In the genomic region with DNA sequence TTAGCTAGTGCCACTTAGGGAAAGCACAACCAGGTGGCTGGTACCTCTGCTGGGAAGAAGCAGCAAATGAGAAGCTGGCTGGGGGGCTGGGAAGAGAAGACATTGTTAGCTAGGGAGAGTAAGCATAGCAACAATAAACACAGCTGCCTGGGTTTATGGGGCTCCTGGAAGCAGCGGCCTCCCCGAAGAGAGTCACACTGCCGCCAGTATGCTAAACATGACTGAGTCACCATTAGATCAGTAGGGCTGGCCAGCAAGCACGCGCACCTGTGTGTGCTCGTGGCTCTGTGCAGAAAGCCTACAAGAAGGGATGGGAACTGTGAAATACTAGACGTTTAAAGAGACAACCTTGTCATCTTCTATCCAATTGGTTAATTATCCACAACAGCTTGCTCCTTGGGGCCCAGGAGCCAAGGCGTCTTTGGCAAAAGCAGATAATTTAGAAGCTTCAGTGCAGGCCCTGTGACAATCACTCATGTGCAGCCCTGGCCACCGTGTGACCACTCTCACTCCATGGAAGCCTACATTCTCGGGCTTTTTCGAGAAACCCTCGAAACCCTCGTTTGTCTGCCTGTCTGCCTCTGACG, we compare ENCODE assay signal across 10 mouse cellular contexts. TPM values are rescaled to one million over a fixed set of nuclear protein-coding genes. Genes with fewer than 3 reads are reported as not detected.
DNase-seq lines count a peak whose midpoint lies in the region; ATAC-seq and TF ChIP-seq lines count a peak whose summit lies in the region.
"Had no signal": no experiment of that assay in that cellular context is flagged by ENCODE, and none has a peak within 500 bp of the region (broad histone marks: within the 10 kb centered on the region; RNA-seq: fewer than 3 reads in every experiment).

No protein-coding gene starts in this region.

- no peaks in the 10 kb centered on the region for H3K79me2 ChIP-seq in CH12.LX (replicated peaks; ENCODE audit: control insufficient read depth, extremely low read depth, insufficient read depth, poor library complexity, severe bottlenecking)

- TF ChIP-seq POLR2A in kidney, adult 2 months (IDR thresholded peaks at IDR 0.05; ENCODE audit: low read depth, low read length): no peak
- no peak for TF ChIP-seq POLR2A in CH12.LX (IDR thresholded peaks at IDR 0.05; ENCODE audit: low read depth, low read length)
- TF ChIP-seq POLR2A in bone marrow macrophage, adult 2 months (IDR thresholded peaks at IDR 0.05; ENCODE audit: borderline replicate concordance, low read depth, low read length): no peak

- ATAC-seq in kidney, embryonic 14.5 days (ENCODE audit: low FRiP score, low TSS enrichment): no peak
- ATAC-seq in erythroid progenitor cell, adult 5-6 weeks (replicated peaks; ENCODE audit: low FRiP score, poor library complexity, severe bottlenecking): no peak

- H3K4me2 ChIP-seq in kidney, embryonic 14.5 days (replicated peaks; ENCODE audit: low read depth, low read length): no peak overlapping the region
- no peak overlapping the region for H3K4me2 ChIP-seq in CH12.LX (ENCODE audit: insufficient read depth, low read depth, poor library complexity, severe bottlenecking)
- H3K4me2 ChIP-seq: neural tube, embryonic 12.5 days had no signal

- no peak for TF ChIP-seq EP300 in CH12.LX (IDR thresholded peaks at IDR 0.05; ENCODE audit: low read length)

- WGBS in kidney, adult 2 months: 42% methylated on average over 14 of the region's 14 CpGs
- 23% methylated on average over 14 of the region's 14 CpGs for WGBS in kidney, embryonic 14.5 days

- H3K27me3 ChIP-seq in kidney, adult 2 months (replicated peaks; ENCODE audit: control insufficient read depth, insufficient read depth, low read length): no peaks in the 10 kb centered on the region
- no peaks in the 10 kb centered on the region for H3K27me3 ChIP-seq in kidney, embryonic 14.5 days (ENCODE audit: control insufficient read depth, insufficient read depth, low read length)
- no peaks in the 10 kb centered on the region for H3K27me3 ChIP-seq in CH12.LX (replicated peaks)
- H3K27me3 ChIP-seq: neural tube, embryonic 12.5 days had no signal

- H3K36me3 ChIP-seq in kidney, adult 2 months (ENCODE audit: control insufficient read depth, insufficient read depth, low read length): no peaks in the 10 kb centered on the region
- no peaks in the 10 kb centered on the region for H3K36me3 ChIP-seq in kidney, embryonic 14.5 days (ENCODE audit: control insufficient read depth, insufficient read depth, low read length)
- H3K36me3 ChIP-seq in CH12.LX (replicated peaks in 1 of 2; ENCODE audit: control insufficient read depth in 1 of 2, insufficient read depth in 1 of 2, low read length in 1 of 2): no peaks in the 10 kb centered on the region
- H3K36me3 ChIP-seq: neural tube, embryonic 12.5 days had no signal

- TF ChIP-seq RAD21 in CH12.LX (IDR thresholded peaks at IDR 0.05; ENCODE audit: low read depth, low read length): no peak

- H3K27ac ChIP-seq in kidney, adult 2 months (ENCODE audit: insufficient read depth, low read depth, low read length): no peak overlapping the region
- H3K27ac ChIP-seq in kidney, embryonic 14.5 days (ENCODE audit: low read depth, low read length): no peak overlapping the region; the same call in 1 of the 2 replicates
- no peak overlapping the region for H3K27ac ChIP-seq in CH12.LX (ENCODE audit: insufficient read depth, low read depth)
- H3K27ac ChIP-seq in bone marrow macrophage, adult 2 months (ENCODE audit: insufficient read depth, low read depth, low read length): peak overlapping the region; percentile 80
- H3K27ac ChIP-seq: neural tube, embryonic 12.5 days had no signal

- no peaks in the 10 kb centered on the region for H3K9me3 ChIP-seq in kidney, embryonic 14.5 days (ENCODE audit: control insufficient read depth, low read length)
- H3K9me3 ChIP-seq in CH12.LX (replicated peaks; ENCODE audit: low read length): no peaks in the 10 kb centered on the region
- H3K9me3 ChIP-seq: neural tube, embryonic 12.5 days had no signal

- peak; percentile 64 for DNase-seq in kidney, adult 2 months
- peak; percentile 29 for DNase-seq in CH12.LX (ENCODE audit: extremely low read depth)
- DNase-seq in kidney, postnatal 4 days: peak; percentile 34 to 60
- no peak for DNase-seq in adrenal gland, adult 18-20 months (ENCODE audit: low spot score in 2 of 2)
- no peak for DNase-seq in adrenal gland, postnatal 36 days
- DNase-seq: thymus, postnatal 36 days had no signal

- no peak overlapping the region for H3K9ac ChIP-seq in kidney, embryonic 14.5 days (ENCODE audit: low read depth, low read length)
- no peak overlapping the region for H3K9ac ChIP-seq in CH12.LX (ENCODE audit: insufficient read depth, low read depth)
- H3K9ac ChIP-seq: neural tube, embryonic 12.5 days had no signal

- no peak overlapping the region for H3K4me3 ChIP-seq in kidney, adult 2 months (ENCODE audit: insufficient read depth, low read depth, low read length)
- no peak overlapping the region for H3K4me3 ChIP-seq in kidney, embryonic 14.5 days (ENCODE audit: low read length)
- no peak overlapping the region for H3K4me3 ChIP-seq in CH12.LX (replicated peaks in 1 of 3; ENCODE audit: low read depth in 2 of 3, low read length in 2 of 3, poor library complexity in 1 of 3)
- H3K4me3 ChIP-seq in bone marrow macrophage, adult 2 months (ENCODE audit: insufficient read depth, low read length): no peak overlapping the region
- H3K4me3 ChIP-seq: neural tube, embryonic 12.5 days had no signal

- TF ChIP-seq CTCF in kidney, adult 2 months (conservative IDR thresholded peaks at IDR 0.05; ENCODE audit: insufficient read depth, insufficient read length, low read depth, low read length): no peak
- TF ChIP-seq CTCF in CH12.LX (conservative IDR thresholded peaks at IDR 0.05 in 1 of 2, IDR thresholded peaks at IDR 0.05 in 1 of 2; ENCODE audit: low read depth in 2 of 2, low read length in 2 of 2): no peak
- TF ChIP-seq CTCF in bone marrow macrophage, adult 2 months (IDR thresholded peaks at IDR 0.05; ENCODE audit: low read depth, low read length): no peak

- in situ Hi-C loops in CH12.LX (cut with MboI; ENCODE audit: low pct_ligation_motif_present, low pct_unique_long_range_greater_than_20kb, low sequenced_read_pairs): no loop called here

- dilution Hi-C loops in CH12.LX (cut with MboI; ENCODE audit: extremely low pct_ligation_motif_present, extremely low pct_unique_long_range_greater_than_20kb, low sequenced_read_pairs): no loop called here

- H3K4me1 ChIP-seq in kidney, adult 2 months (ENCODE audit: control insufficient read depth, insufficient read depth, low read length): peaks cover 25% of the 10 kb centered on the region
- peaks cover 19% of the 10 kb centered on the region for H3K4me1 ChIP-seq in kidney, embryonic 14.5 days (ENCODE audit: control insufficient read depth, insufficient read depth, low read length)
- H3K4me1 ChIP-seq in CH12.LX (ENCODE audit: control insufficient read depth in 1 of 2, insufficient read depth in 2 of 2): peaks cover 10 to 63% of the 10 kb centered on the region in 2 experiments
- peaks cover 60% of the 10 kb centered on the region for H3K4me1 ChIP-seq in bone marrow macrophage, adult 2 months (ENCODE audit: control insufficient read depth, insufficient read depth, low read length)

TF ChIP-seq in CH12.LX, 34 proteins besides CTCF, POLR2A, EP300 and RAD21:
- TF ChIP-seq MAFK (IDR thresholded peaks at IDR 0.05; ENCODE audit: insufficient replicate concordance, low read length) (no peak), GABPA (IDR thresholded peaks at IDR 0.05; ENCODE audit: insufficient replicate concordance, low read depth, low read length) (no peak), BHLHE40 (IDR thresholded peaks at IDR 0.05; ENCODE audit: low read depth, low read length) (0 out of 2 replicates have a peak, but pooled peaks have one; percentile 19), ETS1 (conservative IDR thresholded peaks at IDR 0.05; ENCODE audit: low read depth, low read length) (peak; percentile 24; the same call in 1 of the 2 replicates)

RNA-seq across cellular contexts. Expression of a gene that starts 9.8 kb away (rescaled TPM):
- polyA plus RNA-seq in kidney, adult 2 months (2012; rRNA removed): 90.1 and 93.0 TPM in 2 replicates
- polyA plus RNA-seq in kidney, embryonic 14.5 days (2014; fragmentation: Nextera tagmentation; extraction: Ambion mirVana): 21.1 and 27.0 TPM in 2 replicates
- total RNA-seq in CH12.LX (2012; rRNA removed) (0.04 and 0.17 TPM in 2 replicates), CH12.LX (2014; rRNA removed) (not detected in 2 replicates)
- 0.21 and 0.35 TPM in 2 replicates for polyA plus RNA-seq in CH12.LX (2012; ENCODE audit: insufficient read length, low read depth)
- polyA plus RNA-seq in bone marrow macrophage, adult 2 months (2012; ENCODE audit: insufficient read depth, insufficient read length, missing spikeins): 13.1 and 15.1 TPM in 2 replicates
- total RNA-seq in adrenal gland, adult 18-20 months (2021): 10 to 100 TPM; 19.6 to 29.9 TPM
- total RNA-seq in erythroid progenitor cell, adult 5-6 weeks (2015; ENCODE audit: low replicate concordance): 1.3 TPM in 1 of 2 replicates, not detected in the other
- 0.13 TPM in 1 of 2 replicates, not detected in the other for total RNA-seq in erythroid progenitor cell, adult 5-6 weeks (2017; ENCODE audit: low replicate concordance)
- 10 to 100 TPM; 31.0 to 31.6 TPM for total RNA-seq in adrenal gland, postnatal 36 days (2021)

Comparison
In these comparisons a context has a peak if more than half of its experiments do, and no peak if none do; other contexts are left out.
1. DNase-seq: peak in kidney, adult 2 months (single experiment), CH12.LX (single experiment) and kidney, postnatal 4 days (2 of 2); none in adrenal gland, adult 18-20 months (0 of 2) and adrenal gland, postnatal 36 days (0 of 2).
2. RNA of a gene that starts 9.8 kb away (total RNA-seq): 31.0 to 31.6 TPM in adrenal gland, postnatal 36 days and 19.6 to 29.9 TPM in adrenal gland, adult 18-20 months; 0.13 to 1.3 TPM in erythroid progenitor cell, adult 5-6 weeks and 0.04 to 0.17 TPM in CH12.LX; every median in the first group is over 4 times any median in the second.